Mouse (Mus musculus): Measurements from ENCODE around the gene Stpg3.

DNA sequence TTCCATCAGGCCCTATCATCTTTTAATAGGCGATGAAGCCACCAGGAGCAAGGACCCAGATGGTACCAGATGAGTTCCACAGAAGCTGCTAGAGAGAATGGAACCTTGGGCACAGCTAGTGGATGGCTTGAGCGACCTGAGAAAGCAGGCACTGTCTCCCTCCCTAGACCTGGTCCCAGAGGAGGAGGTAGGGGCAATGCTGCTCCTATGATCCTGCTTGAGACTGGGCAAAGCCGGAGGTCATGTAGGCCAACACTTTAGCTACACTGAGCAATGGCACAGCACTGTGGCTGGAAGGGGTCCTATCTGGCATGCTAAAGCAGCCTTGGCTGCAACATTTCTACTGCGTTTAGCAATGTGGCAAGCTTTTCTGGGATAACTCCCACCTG, 38.8 kb downstream of the Stpg3 start:
- no peak for TF ChIP-seq CTCF (IDR thresholded peaks at IDR 0.05; ENCODE audit: control insufficient read depth, insufficient read depth, insufficient read length)
- TF ChIP-seq MYOD1 (IDR thresholded peaks at IDR 0.05; ENCODE audit: control insufficient read depth, insufficient read length, low read depth) = no peak
- TF ChIP-seq MYOG (IDR thresholded peaks at IDR 0.05; ENCODE audit: control insufficient read depth, extremely low read depth, insufficient read length) = no peak
- TF ChIP-seq MAX (IDR thresholded peaks at IDR 0.05) = no peak
- no peak for TF ChIP-seq CEBPB (IDR thresholded peaks at IDR 0.05; ENCODE audit: low read depth)

Data from C2C12 (cell line).